Mouse (Mus musculus): ENCODE measurements at regions not wholly inside any gene's neighbourhood (a gene's known extent, or its start where the extent isn't known, plus 50 kb on each side); places are given as distances from the start of the nearest gene placed in this dataset.

DNA sequence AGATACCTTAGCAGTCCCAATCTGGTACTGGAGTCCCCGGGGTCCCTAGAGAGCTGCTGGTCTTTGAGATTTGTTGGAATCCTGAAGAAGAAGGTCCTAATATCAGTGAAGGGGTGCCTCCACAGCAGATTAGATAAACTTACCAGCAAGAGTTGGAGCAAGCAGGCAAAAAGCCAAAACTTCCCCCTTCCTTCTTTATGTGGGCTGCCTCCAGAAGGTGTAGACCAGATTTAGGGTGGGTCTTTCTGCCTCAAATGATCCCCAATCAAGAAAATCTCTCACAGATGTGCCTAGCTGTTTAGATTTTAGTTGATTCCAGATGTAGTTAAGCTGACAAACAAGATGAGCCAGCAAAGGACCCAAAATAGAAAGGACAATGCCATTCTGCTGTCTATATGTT, 90.1 kb upstream of the Hs6st1 start:
- TF ChIP-seq POLR2A (IDR thresholded peaks at IDR 0.05; ENCODE audit: extremely low read depth, insufficient read depth, low read length) (no peak), CTCF (IDR thresholded peaks at IDR 0.05; ENCODE audit: extremely low read depth, insufficient read depth, low read length) (no peak)
